Mouse (Mus musculus): ENCODE results near the gene Tmem94. TPM values are rescaled to one million over a fixed set of nuclear protein-coding genes. Genes with fewer than 3 reads are reported as not detected.

Gene Tmem94
- polyA plus RNA-seq, 1 experiment from 2014 or later, result 24.6 TPM

DNA sequence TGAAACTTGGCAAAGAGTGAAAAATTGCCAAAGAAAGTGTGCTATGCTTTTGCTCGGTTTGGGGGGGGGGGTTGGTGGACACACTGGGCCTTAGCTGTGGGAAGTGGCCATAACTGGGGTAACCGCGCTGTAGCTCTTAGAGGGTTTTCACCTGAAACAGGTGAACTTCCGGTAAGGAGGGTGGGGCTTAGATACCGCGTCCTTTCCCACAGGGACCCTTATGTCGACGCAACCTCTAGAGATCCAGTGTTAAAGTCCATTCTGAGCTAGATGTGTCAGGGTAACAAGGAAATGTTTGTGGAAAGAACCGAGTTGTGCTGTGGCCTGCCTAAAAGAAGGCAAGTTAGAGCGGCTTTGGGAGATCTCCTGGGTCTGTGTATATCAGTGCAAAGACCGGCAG lies 59.6 kb downstream of the Tmem94 start:
- Histone ChIP-seq H3K4me3 (peak overlapping the region; percentile 78), H3K27ac (peak overlapping the region; percentile 80), H3K4me1 (peaks cover 51% of the 10 kb centered on the region), H3K36me3 (peaks cover 15% of the 10 kb centered on the region), H3K4me2 (peak overlapping the region; percentile 93), H3K27me3 (peaks cover 21% of the 10 kb centered on the region), H3K9ac (peak overlapping the region; percentile 71), H3K9me3 (no peaks in the 10 kb centered on the region)
- ATAC-seq (ENCODE audit: borderline replicate concordance, extremely low read depth, low FRiP score, low TSS enrichment), result no peak
- WGBS, result 13% methylated on average over 11 of the region's 11 CpGs

DNA sequence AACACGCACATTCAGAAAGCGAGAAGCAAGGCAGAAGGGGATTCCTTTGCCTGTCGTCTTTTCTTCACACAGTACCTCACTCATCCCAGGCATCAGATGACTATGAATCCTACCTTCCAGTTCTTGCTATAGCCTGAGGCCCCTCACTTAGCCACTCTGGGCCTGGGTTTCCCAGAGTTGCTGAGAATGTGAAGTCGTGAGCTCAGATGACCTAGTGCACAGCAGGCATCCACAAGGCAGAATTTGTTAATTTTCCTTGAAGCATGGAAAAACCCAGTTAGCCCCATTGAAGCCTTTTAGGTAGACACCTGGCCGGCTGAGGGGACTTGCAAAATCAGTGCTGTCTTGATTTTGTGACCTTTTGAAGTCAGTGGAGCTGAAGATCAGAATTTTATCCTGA lies 61.3 kb downstream of the Tmem94 start:
- ATAC-seq (ENCODE audit: borderline replicate concordance, extremely low read depth, low FRiP score, low TSS enrichment), result no peak
- H3K9me3 ChIP-seq, result no peaks in the 10 kb centered on the region
- no peak overlapping the region for H3K4me3 ChIP-seq
- H3K27me3 ChIP-seq, result peaks cover 21% of the 10 kb centered on the region
- H3K9ac ChIP-seq, result no peak overlapping the region
- WGBS, result 49% methylated on average over 5 of the region's 5 CpGs
- peak overlapping the region; percentile 38 for H3K4me2 ChIP-seq
- peaks cover 4% of the 10 kb centered on the region; the same call in 1 of the 2 replicates for H3K36me3 ChIP-seq
- H3K27ac ChIP-seq, result peak overlapping the region; percentile 82; the same call in 1 of the 2 replicates
- H3K4me1 ChIP-seq, result peaks cover 67% of the 10 kb centered on the region

DNA sequence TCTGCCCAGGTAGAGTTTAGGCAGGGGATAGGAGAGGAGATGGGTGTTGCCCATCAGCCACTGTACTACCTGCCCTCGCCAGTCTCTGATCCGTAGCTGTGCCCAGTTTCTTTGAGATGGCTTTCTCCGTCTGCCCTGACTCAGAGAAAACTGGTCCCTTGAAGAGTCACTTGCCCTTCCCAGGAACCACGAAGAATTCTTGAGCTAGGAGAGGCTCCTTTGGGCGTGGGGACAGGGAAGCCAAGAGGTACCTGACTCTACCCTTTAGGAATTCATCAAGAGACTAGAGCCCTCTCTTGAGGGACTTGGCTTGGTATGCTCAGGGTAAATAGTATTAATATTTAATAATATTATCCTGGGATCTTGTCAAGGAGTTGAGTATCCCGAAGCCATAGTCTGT lies 62.4 kb downstream of the Tmem94 start:
- Histone ChIP-seq H3K27ac (peak overlapping the region; percentile 82), H3K4me1 (peaks cover 79% of the 10 kb centered on the region), H3K4me3 (no peak overlapping the region), H3K9ac (no peak overlapping the region), H3K4me2 (peak overlapping the region; percentile 38), H3K27me3 (peaks cover 21% of the 10 kb centered on the region), H3K9me3 (no peaks in the 10 kb centered on the region), H3K36me3 (peaks cover 2% of the 10 kb centered on the region; the same call in 1 of the 2 replicates)
- ATAC-seq (ENCODE audit: borderline replicate concordance, extremely low read depth, low FRiP score, low TSS enrichment), result no peak
- WGBS, result 63% methylated on average over 6 of the region's 6 CpGs

- peaks cover 93% of the 10 kb centered on the region for H3K4me1 ChIP-seq
- peaks cover 20% of the 10 kb centered on the region for H3K27me3 ChIP-seq
- no peak overlapping the region for H3K4me3 ChIP-seq
- no peaks in the 10 kb centered on the region for H3K36me3 ChIP-seq
- H3K4me2 ChIP-seq, result no peak overlapping the region
- H3K9ac ChIP-seq, result no peak overlapping the region
- no peak overlapping the region for H3K27ac ChIP-seq
- 57% methylated on average over 4 of the region's 4 CpGs for WGBS
- no peaks in the 10 kb centered on the region for H3K9me3 ChIP-seq
- ATAC-seq (ENCODE audit: borderline replicate concordance, extremely low read depth, low FRiP score, low TSS enrichment), result no peak
Observed at GRCm38 (mm10) chr11:115829036-115829435, 63.8 kb downstream of the Tmem94 start.

- H3K4me2 ChIP-seq, result peak overlapping the region; percentile 13; the same call in 1 of the 2 replicates
- H3K27ac ChIP-seq, result peak overlapping the region; percentile 91
- peaks cover 95% of the 10 kb centered on the region for H3K4me1 ChIP-seq
- peaks cover 5% of the 10 kb centered on the region; the same call in 1 of the 2 replicates for H3K27me3 ChIP-seq
- H3K9me3 ChIP-seq, result no peaks in the 10 kb centered on the region
- no peak overlapping the region for H3K4me3 ChIP-seq
- no peaks in the 10 kb centered on the region for H3K36me3 ChIP-seq
- H3K9ac ChIP-seq, result no peak overlapping the region
- ATAC-seq (ENCODE audit: borderline replicate concordance, extremely low read depth, low FRiP score, low TSS enrichment), result 0 out of 2 replicates have a peak, but pooled peaks have one; percentile 7
- 30% methylated on average over 25 of the region's 25 CpGs for WGBS
Observed at GRCm38 (mm10) chr11:115830550-115831325, 65.5 kb downstream of the Tmem94 start.

GRCm38 (mm10) chr11:115831518-115831917 lies 66.3 kb downstream of the Tmem94 start:
- no peak overlapping the region for H3K9ac ChIP-seq
- H3K4me1 ChIP-seq, result peaks cover 95% of the 10 kb centered on the region
- no peaks in the 10 kb centered on the region for H3K36me3 ChIP-seq
- no peak overlapping the region for H3K4me3 ChIP-seq
- no peaks in the 10 kb centered on the region for H3K9me3 ChIP-seq
- H3K27me3 ChIP-seq, result no peaks in the 10 kb centered on the region
- peak overlapping the region; percentile 29; the same call in 1 of the 2 replicates for H3K4me2 ChIP-seq
- 34% methylated on average over 3 of the region's 3 CpGs for WGBS
- ATAC-seq (ENCODE audit: borderline replicate concordance, extremely low read depth, low FRiP score, low TSS enrichment), result 0 out of 2 replicates have a peak, but pooled peaks have one; percentile 6
- H3K27ac ChIP-seq, result peak overlapping the region; percentile 91

GRCm38 (mm10) chr11:115832064-115832463 lies 66.8 kb downstream of the Tmem94 start:
- Histone ChIP-seq H3K4me3 (no peak overlapping the region), H3K9me3 (no peaks in the 10 kb centered on the region), H3K4me2 (peak overlapping the region; percentile 29), H3K36me3 (no peaks in the 10 kb centered on the region), H3K9ac (peak overlapping the region; percentile 1; the same call in 1 of the 2 replicates), H3K27ac (peak overlapping the region; percentile 91), H3K27me3 (no peaks in the 10 kb centered on the region), H3K4me1 (peaks cover 95% of the 10 kb centered on the region)
- ATAC-seq (ENCODE audit: borderline replicate concordance, extremely low read depth, low FRiP score, low TSS enrichment), result no peak
- WGBS, result 50% methylated on average over 6 of the region's 6 CpGs

- no peak for ATAC-seq (ENCODE audit: borderline replicate concordance, extremely low read depth, low FRiP score, low TSS enrichment)
- H3K27ac ChIP-seq, result peak overlapping the region; percentile 91
- 8% methylated on average over 8 of the region's 8 CpGs for WGBS
- H3K9ac ChIP-seq, result peak overlapping the region; percentile 1; the same call in 1 of the 2 replicates
- H3K27me3 ChIP-seq, result no peaks in the 10 kb centered on the region
- no peaks in the 10 kb centered on the region for H3K9me3 ChIP-seq
- H3K36me3 ChIP-seq, result no peaks in the 10 kb centered on the region
- peaks cover 95% of the 10 kb centered on the region for H3K4me1 ChIP-seq
- no peak overlapping the region for H3K4me3 ChIP-seq
- H3K4me2 ChIP-seq, result peak overlapping the region; percentile 29
Observed at GRCm38 (mm10) chr11:115832523-115832922, 67.3 kb downstream of the Tmem94 start.

- 16% methylated on average over 8 of the region's 8 CpGs for WGBS
- H3K4me2 ChIP-seq, result peak overlapping the region; percentile 29
- ATAC-seq (ENCODE audit: borderline replicate concordance, extremely low read depth, low FRiP score, low TSS enrichment), result peak; percentile 20; the same call in 1 of the 2 replicates
- no peaks in the 10 kb centered on the region for H3K27me3 ChIP-seq
- H3K4me3 ChIP-seq, result no peak overlapping the region
- H3K9ac ChIP-seq, result no peak overlapping the region
- H3K36me3 ChIP-seq, result no peaks in the 10 kb centered on the region
- H3K9me3 ChIP-seq, result no peaks in the 10 kb centered on the region
- H3K27ac ChIP-seq, result peak overlapping the region; percentile 91
- H3K4me1 ChIP-seq, result peaks cover 95% of the 10 kb centered on the region
Observed at GRCm38 (mm10) chr11:115833021-115833513, 67.8 kb downstream of the Tmem94 start.

DNA sequence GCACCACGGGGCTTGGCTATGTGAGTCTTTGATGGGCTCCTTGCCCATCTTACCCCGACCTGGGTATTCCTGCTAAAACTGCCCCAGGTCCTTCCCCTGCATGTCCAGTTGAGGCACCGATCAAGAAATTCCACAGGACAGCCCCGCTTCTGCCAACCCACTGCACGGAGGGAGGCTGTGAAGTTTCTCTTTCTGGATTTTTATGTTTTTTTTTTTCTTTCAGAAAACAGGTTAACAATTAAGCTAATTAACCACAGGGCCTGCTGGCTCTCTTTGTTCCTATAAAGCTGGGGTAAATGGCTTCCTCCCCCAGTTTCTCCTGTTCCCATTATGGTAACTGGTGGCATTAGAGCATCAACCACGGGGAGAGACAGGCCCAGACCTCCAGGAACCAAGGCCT lies 68.8 kb downstream of the Tmem94 start:
- no peak overlapping the region for H3K4me3 ChIP-seq
- WGBS, result 62% methylated on average over 6 of the region's 6 CpGs
- no peak for ATAC-seq (ENCODE audit: borderline replicate concordance, extremely low read depth, low FRiP score, low TSS enrichment)
- no peaks in the 10 kb centered on the region for H3K36me3 ChIP-seq
- H3K4me2 ChIP-seq, result no peak overlapping the region; the same call in 1 of the 2 replicates
- no peaks in the 10 kb centered on the region for H3K27me3 ChIP-seq
- no peak overlapping the region for H3K9ac ChIP-seq
- peak overlapping the region; percentile 91 for H3K27ac ChIP-seq
- H3K9me3 ChIP-seq, result no peaks in the 10 kb centered on the region
- peaks cover 95% of the 10 kb centered on the region for H3K4me1 ChIP-seq

DNA sequence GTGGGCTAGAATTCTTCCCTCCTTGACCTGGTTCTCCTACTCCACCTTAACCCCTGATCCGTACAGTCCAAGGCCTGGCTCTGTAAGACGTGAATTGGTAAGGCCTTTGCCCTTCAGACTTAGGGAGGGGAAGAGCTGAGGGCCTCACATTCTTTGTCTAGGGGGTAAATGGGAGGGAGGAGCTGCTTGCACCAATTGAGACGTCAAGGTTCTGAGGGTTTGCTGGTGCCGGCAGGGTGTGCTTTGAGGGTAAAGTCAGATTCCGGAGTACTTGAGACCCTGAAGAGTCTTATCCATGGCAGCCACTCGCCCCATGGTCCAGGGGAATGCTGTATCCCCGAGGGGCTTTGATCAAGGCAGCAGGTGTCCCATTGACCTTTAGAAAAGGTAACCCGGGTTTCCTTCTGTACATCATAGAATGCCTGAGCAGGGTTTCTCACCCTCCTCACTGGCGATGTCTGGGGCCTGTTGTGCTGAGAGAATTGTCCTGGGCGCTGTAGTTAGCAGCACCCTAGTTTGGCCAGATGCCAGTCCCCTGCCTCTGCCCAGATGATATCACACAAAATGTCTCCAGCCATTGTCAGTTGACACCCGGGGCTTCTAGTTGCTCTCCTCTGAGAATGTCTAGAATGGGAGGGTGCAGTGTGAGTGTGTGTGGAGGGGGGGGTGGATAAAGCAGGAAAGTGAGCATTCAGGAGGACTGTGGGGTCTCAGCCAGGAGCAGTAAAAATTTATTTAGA lies 71.6 kb downstream of the Tmem94 start:
- WGBS, result 41% methylated on average over 11 of the region's 11 CpGs
- Histone ChIP-seq H3K9ac (no peak overlapping the region), H3K36me3 (no peaks in the 10 kb centered on the region), H3K9me3 (no peaks in the 10 kb centered on the region), H3K27me3 (no peaks in the 10 kb centered on the region), H3K4me3 (no peak overlapping the region), H3K27ac (peak overlapping the region; percentile 75), H3K4me1 (peaks cover 89% of the 10 kb centered on the region), H3K4me2 (no peak overlapping the region)
- peak; percentile 23 for ATAC-seq (ENCODE audit: borderline replicate concordance, extremely low read depth, low FRiP score, low TSS enrichment)

Measured in lung, embryonic 15.5 days (tissue).